Mouse (Mus musculus) urinary bladder, adult 18-20 months (tissue): Measurements from ENCODE around the gene Prc1.
"Not testable (repeated sequence)": the region's sequence is repeated elsewhere in the genome, so short reads cannot be mapped to it uniquely, and the experiment has no call there.

Experiments used
- DNase-seq, 2 experiments: peaks; one replicate each; pipeline ENCODE4 v3.0.0; 2022; ENCODE audit warnings: low spot score in 2 of 2, mixed read lengths in 2 of 2

The Prc1 gene

GRCm38 (mm10) chr7:80284391-80284790, 9.9 kb upstream of the Prc1 start:
- DNase-seq: no peak

GRCm38 (mm10) chr7:80285725-80286124, 8.5 kb upstream of the Prc1 start:
- DNase-seq: no peak

- no peak for DNase-seq
Observed at GRCm38 (mm10) chr7:80287736-80288135, 6.5 kb upstream of the Prc1 start.

DNA sequence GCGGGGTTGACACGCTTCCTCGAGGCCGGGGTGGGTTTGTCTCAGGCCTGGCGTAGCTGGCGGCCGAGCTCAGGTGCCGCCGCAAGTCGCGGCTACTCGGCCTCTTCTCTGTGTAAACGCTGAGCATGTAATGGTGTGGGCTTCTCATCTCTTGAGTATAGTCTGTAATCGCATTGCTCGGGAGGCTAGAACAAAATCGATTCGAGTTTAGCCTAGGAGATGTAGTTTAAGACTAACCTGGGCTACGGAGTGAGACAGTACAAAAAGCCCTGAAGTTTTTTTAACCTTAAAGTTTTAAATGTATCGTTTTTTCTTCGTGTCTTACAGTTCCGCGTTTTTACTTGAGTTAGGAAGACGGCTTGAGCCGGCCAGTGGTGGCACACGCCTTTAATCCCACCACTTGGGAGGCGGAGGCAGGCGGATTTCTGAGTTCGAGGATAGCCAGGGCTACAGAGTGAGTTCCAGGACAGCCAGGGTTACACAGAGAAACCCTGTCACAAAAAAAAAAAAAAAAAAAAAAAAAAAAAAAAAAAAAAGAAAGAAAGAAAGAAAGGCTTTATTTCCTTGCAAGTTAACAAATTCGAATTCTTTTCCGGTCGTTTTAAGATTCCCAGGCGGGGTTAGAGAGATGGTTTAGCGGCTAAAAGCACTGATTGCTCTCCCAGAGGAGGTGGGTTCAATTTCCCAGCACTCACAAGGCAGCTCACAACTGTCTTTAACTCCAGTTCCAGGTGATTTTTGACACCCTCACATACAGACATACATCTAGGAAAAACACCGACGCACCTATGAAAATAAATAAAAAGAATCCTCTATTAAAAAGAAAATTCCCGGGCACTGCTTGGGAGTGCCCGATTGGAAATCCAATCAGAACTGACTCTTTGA, 756 bp downstream of the Prc1 start:
- DNase-seq: no peak

DNA sequence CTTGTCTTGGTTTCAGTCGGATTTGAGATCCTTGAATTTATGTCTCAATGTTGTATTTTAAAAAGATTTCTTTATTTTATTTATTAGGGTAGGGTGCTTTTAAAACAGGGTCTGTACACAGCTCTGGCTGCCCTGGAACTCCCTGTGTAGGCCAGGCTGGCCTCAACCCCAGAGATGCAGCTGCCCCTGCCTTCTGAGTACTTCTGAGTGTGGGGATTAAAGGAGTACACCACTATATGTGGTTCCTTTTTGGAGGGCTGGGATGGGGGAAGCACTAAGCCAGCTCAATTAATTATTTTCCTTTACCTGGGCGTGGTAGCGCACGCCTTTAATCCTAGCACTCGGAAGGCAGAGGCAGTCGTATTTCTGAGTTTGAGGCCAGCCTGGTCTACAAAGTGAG, 2.2 kb downstream of the Prc1 start:
- DNase-seq: no peak

GRCm38 (mm10) chr7:80297041-80297440, 2.8 kb downstream of the Prc1 start:
- no peak for DNase-seq

- no peak for DNase-seq
Observed at GRCm38 (mm10) chr7:80298754-80299153, 4.5 kb downstream of the Prc1 start.

- no peak for DNase-seq
Observed at GRCm38 (mm10) chr7:80299568-80299967, 5.3 kb downstream of the Prc1 start.

GRCm38 (mm10) chr7:80301522-80301921, 7.3 kb downstream of the Prc1 start:
- DNase-seq: no peak

GRCm38 (mm10) chr7:80307766-80308165, 13.5 kb downstream of the Prc1 start:
- no peak for DNase-seq

GRCm38 (mm10) chr7:80310771-80311170, 16.5 kb downstream of the Prc1 start:
- DNase-seq: no peak

DNA sequence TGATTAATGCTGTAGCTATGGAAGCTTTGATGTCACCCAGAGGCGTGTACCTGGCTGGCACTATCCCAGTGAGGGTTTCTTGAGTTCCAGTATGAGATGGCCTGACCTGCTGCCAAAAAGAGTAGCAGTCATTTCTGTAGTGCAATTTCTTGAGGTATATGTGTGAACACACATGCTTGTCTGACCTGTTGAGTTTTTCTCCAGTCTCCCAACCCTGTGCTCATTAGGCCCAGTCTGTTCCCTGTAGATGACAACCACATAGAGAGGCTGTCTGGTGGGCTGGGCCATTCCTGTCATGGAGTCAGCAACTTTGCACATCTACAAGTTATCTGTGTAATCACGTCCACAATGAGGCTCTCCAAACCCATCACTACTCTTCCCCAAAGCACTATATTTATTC, 21.5 kb downstream of the Prc1 start:
- DNase-seq: no peak

DNA sequence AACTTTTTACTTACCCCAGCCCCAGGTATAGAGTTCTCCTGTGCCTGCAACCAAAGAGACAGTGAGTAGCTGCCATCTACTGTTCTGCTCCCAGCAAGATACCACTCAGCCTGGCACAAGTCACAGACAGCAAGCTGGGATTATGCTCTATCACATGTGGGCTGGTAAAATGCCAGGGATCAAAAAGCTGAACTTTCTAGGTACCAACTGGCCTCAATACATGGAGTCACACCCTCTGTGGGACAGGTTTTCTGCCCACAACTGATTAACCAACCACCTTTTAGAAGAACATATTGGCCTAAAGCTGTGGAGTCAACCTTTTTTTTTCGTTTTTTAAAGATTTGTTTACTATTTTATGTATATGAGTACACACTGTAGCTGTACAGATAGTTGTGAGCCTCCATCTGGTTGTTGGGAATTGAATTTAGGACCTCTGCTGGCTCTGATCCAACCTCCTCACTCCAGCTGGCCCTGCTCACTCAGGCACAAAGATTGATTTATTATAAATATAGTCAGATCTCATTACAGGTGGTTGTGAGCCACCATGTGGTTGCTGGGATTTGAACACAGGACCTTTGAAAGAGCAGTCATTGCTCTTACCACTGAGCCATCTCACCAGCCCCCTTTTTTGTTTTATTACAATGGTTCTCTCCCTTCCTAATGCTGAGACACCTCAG, 23.3 kb downstream of the Prc1 start:
- DNase-seq: no peak

DNA sequence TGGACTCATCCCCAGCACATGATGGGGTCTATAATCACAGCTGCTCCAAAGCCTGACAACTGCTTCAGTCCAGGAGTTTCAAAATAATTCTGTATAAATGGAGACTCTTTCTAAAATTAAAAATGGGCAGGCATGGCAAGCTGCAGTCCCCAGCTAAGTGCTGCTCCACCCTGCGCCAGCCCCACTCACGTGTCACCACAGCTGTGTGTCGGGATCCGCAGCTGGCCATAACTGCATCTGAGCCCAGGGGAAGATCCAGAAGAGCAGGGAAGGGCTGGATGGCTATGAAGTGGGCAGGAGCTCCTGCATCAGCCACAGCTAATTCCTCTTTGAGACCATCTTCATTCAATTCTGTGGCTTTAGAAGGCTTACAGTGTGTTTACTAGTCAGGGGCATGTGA, 24.4 kb downstream of the Prc1 start:
- no peak for DNase-seq

GRCm38 (mm10) chr7:80319846-80320496, 25.7 kb downstream of the Prc1 start:
- no peak for DNase-seq

GRCm38 (mm10) chr7:80323336-80323735, 29.1 kb downstream of the Prc1 start:
- no peak for DNase-seq

GRCm38 (mm10) chr7:80324043-80324815, 30.0 kb downstream of the Prc1 start, which contains the start of gene Rccd1:
Gene Rccd1, minus strand, starts transcription at chr7:80324454.
- peak; percentile 86 for DNase-seq

- DNase-seq: not testable (repeated sequence)
Observed at GRCm38 (mm10) chr7:80324816-80325119, 30.5 kb downstream of the Prc1 start.

GRCm38 (mm10) chr7:80325292-80325868, 31.1 kb downstream of the Prc1 start:
- DNase-seq: no peak

DNA sequence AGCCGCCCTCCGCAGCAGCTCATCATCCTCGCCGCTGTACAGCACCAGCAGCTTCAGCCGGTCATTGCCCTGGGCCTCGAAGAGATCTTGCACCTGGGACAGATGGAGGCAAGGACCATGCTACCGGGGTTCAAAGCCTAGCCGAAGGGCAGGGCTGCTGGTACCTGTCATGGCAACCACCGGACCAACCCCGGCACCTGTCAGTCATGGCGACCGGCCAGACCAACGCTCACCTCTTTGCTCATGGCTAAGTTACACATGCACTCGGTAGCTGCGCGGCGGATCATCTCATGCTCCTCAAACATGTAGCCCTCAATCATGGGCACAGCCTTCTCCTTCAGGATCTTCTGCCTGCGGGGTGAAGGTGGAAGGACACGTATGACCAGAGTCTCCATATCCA, 31.8 kb downstream of the Prc1 start:
- DNase-seq: no peak

- no peak for DNase-seq
Observed at GRCm38 (mm10) chr7:80330278-80330677, 36.0 kb downstream of the Prc1 start.

DNA sequence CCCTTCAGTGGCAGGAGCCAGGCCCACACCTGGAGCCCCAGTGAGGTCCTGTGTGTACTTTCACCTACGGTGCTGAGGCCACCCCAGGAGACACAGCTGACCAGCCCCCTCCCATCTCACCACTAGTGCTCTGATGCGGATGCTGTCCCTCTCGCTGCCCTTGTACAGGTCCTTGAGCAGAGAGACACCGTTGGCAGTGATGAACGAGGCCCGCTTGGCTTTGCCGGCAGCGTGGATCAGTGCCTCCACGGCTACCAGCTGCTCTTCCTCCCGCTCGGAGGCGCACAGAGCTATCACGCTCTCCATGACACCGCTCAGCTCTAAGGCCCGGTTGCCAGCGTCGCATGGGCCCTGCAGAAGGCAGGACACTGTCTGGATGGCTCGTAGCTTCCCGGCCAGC, 37.2 kb downstream of the Prc1 start:
- no peak for DNase-seq
